Mouse (Mus musculus): ENCODE measurements at regions not wholly inside any gene's neighbourhood (a gene's known extent, or its start where the extent isn't known, plus 50 kb on each side); places are given as distances from the start of the nearest gene placed in this dataset.

DNA sequence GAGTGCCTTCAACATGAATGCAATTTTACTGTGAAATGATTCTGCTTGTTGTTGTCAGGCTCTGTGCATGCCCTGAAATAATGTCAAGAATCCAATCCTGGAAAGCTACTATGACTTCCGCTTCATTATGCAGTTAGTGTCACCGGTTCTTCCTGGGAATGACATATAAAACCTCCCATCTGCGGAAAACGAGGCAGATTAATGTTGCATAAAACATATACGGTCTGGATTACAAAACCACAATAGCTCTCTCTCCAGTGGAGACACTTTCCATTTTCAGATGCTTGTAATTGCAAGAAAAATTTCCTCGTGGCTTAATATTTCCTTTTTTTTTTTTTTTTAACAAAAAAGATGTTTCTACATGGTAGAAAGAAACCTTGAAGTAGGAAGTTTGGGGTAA lies 198.2 kb upstream of the Chl1 start:
- no peak for DNase-seq (ENCODE audit: low spot score)

DNA sequence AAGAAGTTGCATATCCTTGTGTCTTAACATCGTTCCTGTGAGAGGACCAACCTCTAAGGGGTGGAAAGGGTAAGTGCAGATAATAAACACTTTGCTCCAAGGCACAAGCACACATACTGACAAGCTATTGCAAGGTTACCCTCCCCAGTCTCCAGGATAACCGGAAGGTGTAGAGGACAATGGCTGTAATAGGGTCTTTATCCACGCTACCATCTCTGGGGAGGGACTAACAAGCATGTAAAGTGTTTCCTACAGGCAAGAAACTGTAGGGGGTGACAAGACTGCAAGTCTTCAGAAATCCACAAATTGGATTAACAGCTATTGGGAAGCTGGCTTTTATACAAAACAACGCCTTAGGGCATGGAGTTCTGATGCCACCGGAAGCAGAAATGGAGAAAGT lies 197.5 kb upstream of the Chl1 start:
- DNase-seq (ENCODE audit: low spot score): no peak

DNA sequence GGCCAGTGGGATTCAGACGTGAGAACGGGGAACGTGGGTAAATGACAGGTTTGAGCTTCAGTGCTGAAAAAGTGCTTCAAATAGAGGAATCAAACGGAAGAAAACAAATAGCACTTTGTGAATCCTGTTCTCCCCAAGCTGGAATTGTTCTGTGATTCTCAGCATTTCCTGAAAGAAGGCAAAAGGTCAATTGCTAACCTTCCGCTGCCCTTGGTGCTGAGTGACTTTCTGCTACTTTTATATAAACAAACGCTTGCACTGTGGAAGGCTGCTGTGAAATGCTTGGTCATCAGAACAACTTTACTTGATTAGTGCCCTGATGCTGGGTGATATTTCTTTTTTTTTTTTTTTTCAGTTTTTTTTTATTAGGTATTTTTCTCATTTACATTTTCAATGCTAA lies 192.3 kb upstream of the Chl1 start:
- DNase-seq (ENCODE audit: low spot score): peak; percentile 70

DNA sequence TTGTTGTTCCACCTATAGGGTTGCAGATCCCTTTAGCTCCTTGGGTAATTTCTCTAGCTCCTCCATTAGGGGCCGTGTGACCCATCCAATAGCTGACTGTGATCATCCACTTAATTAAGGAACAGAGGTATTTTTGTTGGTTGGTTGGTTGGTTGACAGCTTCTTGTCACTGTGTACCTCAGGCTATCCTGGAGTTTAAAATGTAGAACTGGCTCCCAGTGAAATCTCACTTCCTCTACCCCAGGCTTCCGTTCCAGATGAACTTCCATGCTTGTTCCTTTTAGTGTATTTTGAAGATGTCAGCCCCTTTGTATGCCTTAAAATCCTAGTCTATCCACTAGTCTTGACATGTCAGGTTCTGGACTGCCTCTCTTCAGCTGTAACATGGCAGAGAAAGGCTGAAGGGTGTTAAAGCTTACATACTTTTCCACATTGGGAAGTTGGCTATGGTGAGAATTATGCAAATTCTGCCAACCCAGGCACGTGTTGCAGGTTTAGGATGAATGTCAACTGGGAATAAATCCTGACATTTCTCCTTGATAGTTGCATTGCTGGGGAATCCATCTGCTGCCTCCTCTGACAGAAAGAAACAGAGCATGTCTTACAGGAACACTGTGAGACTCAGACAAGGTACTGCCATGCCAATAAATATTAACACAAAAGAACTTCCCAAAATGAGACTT lies 191.6 kb upstream of the Chl1 start:
- no peak for DNase-seq (ENCODE audit: low spot score)

DNA sequence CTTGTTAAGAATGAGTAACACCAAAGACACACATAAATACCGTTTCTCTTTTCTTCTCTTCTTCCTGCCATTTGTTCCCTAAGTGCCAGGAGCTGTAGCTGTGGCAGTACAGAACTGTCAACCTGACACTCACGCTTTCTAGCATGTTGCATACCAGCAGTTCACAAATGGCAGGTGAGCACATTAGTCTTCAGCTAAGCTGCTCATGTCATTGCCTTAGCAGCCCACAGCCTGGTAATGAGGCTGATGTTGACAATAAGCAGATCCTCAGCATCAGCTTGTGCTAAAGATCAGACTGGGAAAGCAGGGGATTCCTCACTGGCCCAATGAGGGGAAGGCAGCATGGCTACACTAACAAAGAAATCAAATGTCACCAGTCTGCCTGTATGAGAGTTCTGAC lies 190.4 kb upstream of the Chl1 start:
- DNase-seq (ENCODE audit: low spot score): no peak

DNA sequence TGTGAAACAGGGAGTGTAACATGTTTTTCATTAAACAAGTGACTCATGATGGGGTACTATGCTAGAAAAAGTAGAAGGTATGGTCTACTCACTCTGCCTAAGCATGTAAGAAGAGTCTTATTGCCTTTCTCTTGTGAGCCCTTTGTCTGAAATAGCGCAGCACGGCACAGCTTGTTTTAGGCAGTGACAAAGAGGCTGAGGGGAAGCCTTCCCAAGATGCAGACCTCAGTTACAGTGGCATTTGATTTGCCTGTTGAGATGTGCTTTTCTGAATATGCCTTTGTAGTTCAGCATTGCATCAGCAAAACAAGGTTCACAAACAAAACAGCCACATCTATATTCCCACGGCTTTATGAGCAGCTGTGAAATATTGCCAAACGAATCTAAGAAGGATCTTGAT lies 189.8 kb upstream of the Chl1 start:
- DNase-seq (ENCODE audit: low spot score): no peak

DNA sequence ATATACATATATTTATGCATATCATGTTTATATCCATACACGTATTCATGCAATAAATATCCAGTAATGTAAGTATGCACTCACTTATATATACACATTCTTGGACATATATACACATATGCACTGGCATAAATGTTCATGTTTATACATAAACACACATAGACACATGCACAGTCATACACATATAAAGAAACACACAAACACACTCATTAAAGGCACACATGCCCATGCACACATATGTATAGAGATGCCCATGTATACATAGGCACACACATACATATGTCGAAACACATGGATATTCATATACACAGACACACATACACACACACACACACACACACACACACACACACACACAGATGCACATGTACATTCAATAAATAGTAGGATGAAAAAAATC lies 189.3 kb upstream of the Chl1 start:
- DNase-seq (ENCODE audit: low spot score): no peak

DNA sequence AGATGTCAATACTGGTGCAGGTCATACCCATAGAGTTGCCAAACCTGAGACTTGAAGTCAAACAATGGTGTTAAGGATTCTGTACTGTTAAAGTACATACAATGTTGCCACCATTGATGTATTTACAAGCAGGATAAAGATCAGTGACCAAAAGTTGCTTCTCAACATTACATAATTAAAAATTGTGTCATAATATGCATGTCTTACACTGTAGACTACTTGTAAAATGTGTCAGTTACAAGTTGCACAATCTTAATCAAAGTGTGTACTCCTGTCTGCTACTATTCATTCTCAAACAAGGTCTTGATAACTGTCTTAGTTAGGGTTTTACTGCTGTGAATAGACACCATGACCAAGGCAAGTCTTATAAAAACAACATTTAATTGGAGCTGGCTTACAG lies 187.9 kb upstream of the Chl1 start:
- DNase-seq (ENCODE audit: low spot score): no peak

DNA sequence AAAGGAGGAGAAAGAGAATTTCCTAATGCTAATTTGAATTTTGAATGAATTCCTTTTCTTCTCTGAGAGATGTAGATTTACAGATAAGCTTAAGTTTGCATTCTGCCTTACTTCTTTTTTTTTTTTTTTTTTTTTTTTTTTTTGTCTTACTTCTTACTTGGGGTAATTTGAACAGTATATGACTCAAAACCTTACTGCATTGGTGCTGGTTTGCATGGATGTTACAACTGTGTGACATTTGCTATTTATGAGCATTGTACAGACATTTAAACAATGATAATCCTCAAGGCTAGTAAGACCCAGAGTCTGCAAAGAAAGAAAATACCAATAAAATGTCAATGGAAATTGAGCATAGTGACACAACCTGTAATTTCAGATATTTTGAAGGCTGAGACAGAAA lies 174.7 kb upstream of the Chl1 start:
- DNase-seq (ENCODE audit: low spot score): no peak

DNA sequence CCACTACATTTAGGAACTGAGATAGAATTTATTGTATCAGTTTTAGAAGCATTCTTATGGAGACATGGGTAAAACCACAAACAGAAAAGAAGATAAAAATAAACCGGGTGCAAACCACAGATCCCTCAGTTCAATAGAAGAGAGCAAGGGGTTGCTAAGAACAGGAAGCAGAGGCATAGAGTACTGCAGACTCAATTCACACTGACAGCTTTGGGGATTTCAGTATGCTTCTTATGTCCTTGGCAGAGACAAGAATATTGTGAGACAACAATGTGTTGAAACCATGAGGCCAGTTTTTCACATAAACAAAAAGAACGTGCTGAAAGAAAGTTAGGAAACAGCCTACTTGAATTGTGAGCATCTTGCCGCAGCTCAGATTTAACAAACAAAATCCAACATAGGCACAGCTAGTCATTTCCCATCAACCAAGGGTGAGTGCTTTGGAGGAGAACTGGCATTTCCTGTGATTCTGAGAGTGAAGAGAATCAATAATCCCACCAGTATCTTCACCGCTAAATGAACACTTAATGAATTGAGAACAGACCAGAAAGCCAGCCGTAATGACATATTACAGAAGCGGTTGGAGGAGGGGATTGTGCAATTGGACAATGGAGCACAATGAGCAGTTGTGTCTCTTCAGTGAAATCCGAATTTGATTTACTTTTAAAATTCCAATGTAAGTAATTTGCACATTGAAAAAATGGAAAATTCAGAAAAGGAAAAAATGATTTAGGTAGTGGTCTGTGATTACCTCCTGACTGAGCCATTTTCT lies 170.2 kb upstream of the Chl1 start:
- DNase-seq (ENCODE audit: low spot score): no peak

DNA sequence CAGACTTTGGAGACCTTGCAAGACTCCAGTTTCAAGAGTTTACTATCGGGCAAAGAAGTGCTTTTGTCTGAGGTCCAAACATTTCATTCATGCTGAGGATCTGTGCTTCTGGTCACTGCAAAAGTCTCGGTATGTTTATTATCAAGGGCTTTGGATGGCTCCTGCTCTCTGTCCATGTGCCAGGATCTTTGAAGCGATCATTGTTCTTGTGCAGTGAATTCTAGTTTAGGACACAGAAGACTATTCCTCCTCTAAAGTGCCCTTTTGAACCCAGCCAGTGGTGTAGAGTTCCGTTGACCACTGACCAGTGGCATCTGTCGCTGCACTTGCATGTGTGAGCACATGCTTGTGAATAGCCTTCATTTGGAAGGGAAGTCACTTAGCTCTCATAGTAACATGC lies 166.9 kb upstream of the Chl1 start:
- peak; percentile 25 for DNase-seq (ENCODE audit: low spot score)

DNA sequence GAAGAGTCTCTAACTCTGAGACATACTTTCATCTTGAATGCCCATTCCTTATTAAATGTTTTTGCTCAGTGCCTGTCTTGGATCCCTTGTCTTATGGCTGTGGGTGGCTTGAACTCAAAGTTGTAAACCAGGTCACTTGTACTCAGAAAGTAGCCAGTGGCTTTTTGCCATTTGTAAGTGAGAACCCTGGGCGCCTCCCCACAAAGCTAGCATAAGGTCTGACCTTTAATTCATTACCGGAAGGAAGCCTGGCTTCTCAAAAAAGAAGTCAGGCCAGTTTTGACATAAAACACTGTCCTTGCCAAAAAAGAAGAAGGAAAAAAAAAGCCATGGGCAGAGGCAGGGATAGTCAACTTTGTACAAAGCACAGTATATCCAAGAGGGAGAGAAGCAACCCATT lies 166.0 kb upstream of the Chl1 start:
- no peak for DNase-seq (ENCODE audit: low spot score)

DNA sequence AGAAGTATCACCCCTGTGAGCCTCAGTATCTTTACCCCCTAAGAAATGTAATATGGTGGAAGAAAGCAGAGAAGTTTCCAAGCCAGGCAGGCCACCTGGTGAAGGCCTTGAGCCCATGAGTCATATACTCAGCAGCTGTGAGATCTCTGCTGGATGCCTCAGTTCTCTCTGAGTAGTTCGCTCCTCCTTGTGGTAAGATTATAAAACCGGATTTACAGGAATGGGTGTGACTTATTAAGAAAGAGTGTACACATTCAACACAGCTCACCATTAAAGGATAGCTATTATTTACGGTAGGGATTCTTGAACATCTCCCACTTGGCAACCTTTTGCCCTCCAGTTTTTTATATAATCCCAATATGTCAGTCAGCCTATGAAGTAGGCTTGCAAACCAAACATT lies 165.2 kb upstream of the Chl1 start:
- DNase-seq (ENCODE audit: low spot score): no peak

DNA sequence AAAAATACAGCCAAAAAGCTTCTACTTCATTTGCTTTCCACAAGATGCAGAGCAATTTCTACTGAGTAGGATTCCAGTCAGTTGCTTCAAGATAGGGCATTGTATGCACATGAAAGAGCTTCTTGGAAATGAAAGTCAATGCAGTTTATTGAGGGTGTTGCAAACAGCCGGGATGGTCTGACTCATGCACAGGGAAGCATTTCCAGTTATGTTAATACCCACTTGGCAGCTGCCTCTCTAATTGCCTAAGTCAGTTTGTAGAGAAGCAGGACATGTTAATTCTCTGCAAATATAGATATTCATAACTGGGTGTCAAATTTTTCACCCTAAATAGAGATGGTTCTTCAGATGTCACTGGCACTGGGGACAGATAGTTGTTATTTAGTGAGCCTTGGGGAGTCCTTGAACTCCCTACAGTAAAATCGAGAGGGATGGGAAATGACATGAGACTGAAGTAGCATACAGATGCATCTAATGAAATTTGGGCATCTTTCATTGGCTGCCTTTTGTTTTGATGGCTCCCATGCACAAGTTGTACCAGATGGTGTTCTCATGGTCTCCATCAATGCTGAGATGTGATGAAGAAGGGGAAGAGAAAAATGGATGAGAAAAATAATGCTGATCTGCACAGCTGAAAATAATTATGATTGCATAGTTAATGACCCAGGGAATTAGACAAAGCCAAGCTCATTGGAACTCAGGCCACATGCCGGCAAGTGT lies 157.8 kb upstream of the Chl1 start:
- no peak for DNase-seq (ENCODE audit: low spot score)

DNA sequence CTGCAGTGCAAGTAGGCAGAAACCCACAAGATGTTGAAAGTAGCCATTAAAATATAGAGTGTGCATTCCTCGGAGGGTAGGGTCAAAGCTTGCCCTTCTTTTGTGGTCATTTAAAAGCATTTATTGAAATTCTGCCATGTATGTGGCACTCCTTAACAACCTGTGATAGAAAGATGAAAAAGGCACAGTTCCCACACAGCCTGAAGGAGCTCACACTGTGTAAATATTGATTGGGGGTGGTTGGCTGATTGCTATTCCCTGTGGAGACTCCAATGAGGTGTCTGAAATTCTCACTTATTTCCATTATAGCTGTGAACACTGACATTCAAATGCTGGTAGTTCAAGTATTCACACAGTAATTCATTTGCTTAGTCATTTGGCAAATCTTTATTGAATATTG lies 157.0 kb upstream of the Chl1 start:
- DNase-seq (ENCODE audit: low spot score): no peak

DNA sequence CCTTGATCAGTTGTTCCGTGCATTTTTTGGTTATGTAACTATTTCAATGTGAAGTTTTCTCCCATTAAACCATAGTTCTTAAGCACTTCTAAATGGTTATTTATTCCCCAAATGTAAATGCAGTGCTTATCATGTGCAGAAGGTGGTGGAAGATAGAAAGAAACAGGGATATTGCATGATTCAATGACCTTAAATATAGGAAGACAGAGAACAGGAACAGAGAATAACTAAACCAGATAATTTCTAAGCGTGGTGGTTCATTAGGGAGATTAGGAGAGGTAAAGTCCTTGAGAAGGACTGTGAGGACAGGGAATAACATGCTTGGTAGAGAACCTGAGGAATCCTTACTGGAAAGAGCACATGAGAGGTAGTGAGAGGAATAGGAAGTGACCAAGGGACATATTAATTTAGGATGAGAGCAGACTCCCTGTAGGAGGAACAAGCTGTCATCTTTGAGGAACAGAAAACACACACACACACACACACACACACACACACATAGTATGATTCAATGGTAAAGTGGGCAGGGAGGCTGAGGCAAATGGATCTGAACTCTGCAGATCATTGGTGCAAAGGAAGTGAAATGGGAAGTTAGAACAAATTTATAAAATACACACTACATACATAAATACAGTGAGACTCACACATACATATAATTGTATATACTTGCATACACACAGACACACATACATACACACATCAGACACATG lies 143.4 kb upstream of the Chl1 start:
- DNase-seq (ENCODE audit: low spot score): no peak

DNA sequence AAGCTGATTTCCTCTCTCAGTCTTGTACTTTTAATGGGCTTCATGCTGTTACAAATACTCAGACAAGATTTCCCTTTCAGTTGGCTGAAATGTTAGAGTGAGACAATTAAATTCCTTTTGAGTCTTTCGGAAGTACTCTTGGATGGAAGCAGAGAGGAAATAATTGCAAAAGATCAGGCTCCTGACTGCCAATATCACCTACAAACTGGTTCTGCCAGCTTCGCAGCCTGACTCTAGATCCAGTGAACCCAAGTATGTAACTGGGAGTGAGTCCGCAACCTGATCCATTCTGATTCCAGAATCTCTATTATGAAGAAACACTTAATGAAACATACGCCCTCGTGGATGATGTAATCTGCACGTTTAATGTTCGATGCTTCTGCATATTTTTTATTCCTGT lies 135.4 kb upstream of the Chl1 start:
- no peak for DNase-seq (ENCODE audit: low spot score)

DNA sequence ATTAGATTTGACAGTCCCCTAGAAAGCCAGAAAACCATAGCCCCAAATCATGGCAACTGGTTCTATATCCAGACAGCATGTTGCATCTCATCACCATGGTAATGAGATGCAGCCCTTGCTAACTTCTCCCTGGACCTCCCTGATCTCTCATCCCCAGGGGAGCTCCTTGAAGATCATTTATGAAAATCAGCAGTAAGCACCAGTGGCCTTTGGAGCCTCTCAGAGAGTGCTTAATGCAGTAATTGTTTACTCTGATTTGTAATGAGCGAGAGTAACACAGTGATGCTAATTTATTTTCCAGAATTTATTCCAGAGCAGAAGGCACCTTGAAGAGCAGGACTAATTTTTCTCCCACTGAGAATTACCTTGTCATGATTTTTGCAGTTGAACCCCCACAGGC lies 133.1 kb upstream of the Chl1 start:
- DNase-seq (ENCODE audit: low spot score): peak; percentile 22

DNA sequence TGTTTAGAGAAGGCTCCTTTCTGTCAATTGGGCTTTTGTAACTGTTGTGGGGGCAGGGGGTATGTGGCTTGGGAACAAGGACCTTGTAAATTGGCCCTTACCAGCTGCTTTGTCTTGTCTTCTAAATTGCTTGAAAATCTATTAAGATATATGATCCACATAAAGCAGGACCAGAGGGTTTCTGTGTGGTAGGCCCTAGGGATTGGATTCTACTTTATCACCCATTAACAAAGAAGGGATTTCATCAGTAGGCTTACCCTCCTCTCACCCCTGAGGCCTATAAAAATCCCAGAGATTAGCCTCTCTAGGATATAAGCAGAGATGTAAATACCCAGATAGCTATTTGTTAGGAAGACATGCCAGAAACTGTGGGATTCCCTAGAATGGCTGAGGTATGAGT lies 132.3 kb upstream of the Chl1 start:
- DNase-seq (ENCODE audit: low spot score): no peak

DNA sequence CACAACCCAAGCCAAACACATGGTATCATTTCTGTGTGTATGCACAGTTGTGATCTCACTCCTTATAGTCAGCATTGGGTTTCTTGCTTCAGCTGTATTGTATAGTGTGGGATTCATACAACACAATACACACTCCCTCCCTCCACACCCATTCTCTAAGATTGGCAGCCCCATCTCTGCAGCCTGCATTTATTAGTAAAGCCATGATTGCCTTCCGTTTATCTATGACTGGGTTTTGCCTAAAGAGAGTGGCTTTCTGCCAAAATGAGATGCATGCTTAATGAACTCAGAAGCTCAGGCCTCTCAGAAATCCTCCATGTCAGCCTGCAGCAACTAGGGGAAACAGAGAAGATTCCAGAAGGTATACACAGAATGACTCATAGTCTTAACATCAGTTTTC lies 129.4 kb upstream of the Chl1 start:
- no peak for DNase-seq (ENCODE audit: low spot score)

DNA sequence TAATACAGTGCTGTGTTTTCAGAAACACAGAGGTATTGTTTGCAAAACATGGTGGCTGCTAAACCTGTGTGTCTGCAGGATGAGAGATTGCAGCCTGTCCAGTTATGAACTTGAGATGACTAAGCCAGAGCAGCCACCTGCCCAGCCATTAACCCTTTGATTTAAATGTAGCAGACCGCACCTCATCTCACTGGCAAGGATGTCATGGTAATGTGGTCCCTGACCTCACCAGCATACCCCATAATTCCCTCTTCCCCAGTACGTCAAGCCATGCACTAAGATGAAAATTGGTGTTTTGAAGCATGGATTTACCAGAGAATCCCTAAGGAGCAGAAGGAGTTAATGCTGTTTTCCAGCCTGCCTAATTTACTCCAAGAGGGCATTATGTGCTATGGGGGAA lies 128.5 kb upstream of the Chl1 start:
- DNase-seq (ENCODE audit: low spot score): no peak

DNA sequence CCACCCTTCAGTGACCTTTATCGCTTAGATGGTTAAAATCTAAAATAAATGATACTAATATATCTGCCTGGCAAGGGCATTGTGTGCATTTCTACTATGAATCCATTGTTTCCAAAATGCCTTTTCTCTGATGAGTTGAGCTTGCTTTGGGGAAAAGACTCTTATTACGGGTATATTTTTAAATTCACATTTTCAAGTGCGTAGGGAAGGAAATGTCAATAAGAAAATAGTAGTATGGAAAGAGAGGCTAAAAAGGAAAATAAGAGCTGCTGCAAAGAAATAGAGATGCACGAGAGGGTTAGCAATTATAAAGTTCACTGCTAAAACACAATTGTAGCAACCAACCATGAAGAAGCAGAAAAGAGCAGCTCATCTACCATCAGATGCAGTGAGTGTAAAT lies 123.8 kb upstream of the Chl1 start:
- DNase-seq (ENCODE audit: low spot score): no peak

DNA sequence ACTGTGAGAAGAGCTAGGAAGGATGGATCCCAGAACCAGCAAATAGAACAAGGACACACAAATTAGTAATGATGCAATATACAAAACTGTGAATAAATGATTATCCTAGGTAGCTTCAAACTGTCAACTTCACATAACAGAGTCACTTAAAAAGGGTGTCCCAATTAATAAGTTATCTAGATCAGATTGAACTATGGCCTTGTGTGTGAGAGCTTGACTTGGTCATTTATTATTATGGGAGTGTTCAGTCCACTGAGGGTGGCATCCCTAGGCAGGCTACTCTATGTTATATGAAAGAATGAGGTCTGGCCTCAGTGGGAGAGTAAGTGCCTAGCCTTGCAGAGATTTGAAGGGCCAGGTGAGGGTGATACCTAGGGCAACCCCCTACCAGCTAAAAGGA lies 104.4 kb upstream of the Chl1 start:
- no peak for DNase-seq (ENCODE audit: low spot score)

Measured in embryo, embryonic 10.5 days (tissue).